Mouse (Mus musculus) lung, embryonic 15.5 days (tissue): ENCODE data around the gene Armc2. TPM values are rescaled to one million over a fixed set of nuclear protein-coding genes. Genes with fewer than 3 reads are reported as not detected.

Source experiments
- ATAC-seq: fragments of 200-750 bp; cut with Nextera tagmentation; 2 replicates; pipeline ENCODE4 v1.8.0; 2017; ENCODE audit warnings: moderate number of reproducible peaks, borderline replicate concordance; ENCODE audit not compliant: low FRiP score, low TSS enrichment; ENCODE audit errors: extremely low read depth
- H3K27ac ChIP-seq: fragments of 300-500 bp; sonication (generic); 2 replicates; pipeline ENCODE4 v1.5.1; 2015; ENCODE audit warnings: moderate library complexity, mild to moderate bottlenecking, inconsistent platforms
- H3K27me3 ChIP-seq: fragments of 300-500 bp; sonication (generic); 2 replicates; pipeline ENCODE4 v1.6.1; 2015; ENCODE audit warnings: inconsistent platforms
- H3K36me3 ChIP-seq: fragments of 300-500 bp; sonication (generic); 2 replicates; pipeline ENCODE4 v1.6.1; 2015; ENCODE audit warnings: inconsistent platforms
- H3K4me1 ChIP-seq: fragments of 300-500 bp; sonication (generic); 2 replicates; pipeline ENCODE4 v1.6.1; 2015; ENCODE audit warnings: inconsistent platforms
- H3K4me2 ChIP-seq: fragments of 300-500 bp; sonication (generic); 2 replicates; pipeline ENCODE4 v1.6.1; 2015; ENCODE audit warnings: inconsistent platforms, mild to moderate bottlenecking, moderate library complexity
- H3K4me3 ChIP-seq: fragments of 300-500 bp; sonication (generic); 2 replicates; pipeline ENCODE4 v1.5.1; 2015; ENCODE audit warnings: mild to moderate bottlenecking, inconsistent platforms
- H3K9ac ChIP-seq: fragments of 300-500 bp; sonication (generic); 2 replicates; pipeline ENCODE4 v1.6.1; 2015; ENCODE audit warnings: inconsistent platforms
- H3K9me3 ChIP-seq: fragments of 300-500 bp; sonication (generic); 2 replicates; pipeline ENCODE4 v1.6.1; 2016; ENCODE audit warnings: inconsistent platforms
- WGBS: fragments of 180-500 bp; shearing (Covaris S2); methylation state at CpG from one replicate; pipeline ENCODE4 v1.1.7; 2015; 5-methylcytosine and 5-hydroxymethylcytosine counted together
- polyA plus RNA-seq: library from polyadenylated mRNA; unstranded; fragments of >200 nt; fragmentation: Nextera tagmentation; extraction: Ambion mirVana; gene quantifications from 2 replicates; pipeline ENCODE4 v1.2.1, GENCODE M21; 2015

Armc2 gene
- polyA plus RNA-seq, 1 experiment from 2014 or later = 1.8 TPM

DNA sequence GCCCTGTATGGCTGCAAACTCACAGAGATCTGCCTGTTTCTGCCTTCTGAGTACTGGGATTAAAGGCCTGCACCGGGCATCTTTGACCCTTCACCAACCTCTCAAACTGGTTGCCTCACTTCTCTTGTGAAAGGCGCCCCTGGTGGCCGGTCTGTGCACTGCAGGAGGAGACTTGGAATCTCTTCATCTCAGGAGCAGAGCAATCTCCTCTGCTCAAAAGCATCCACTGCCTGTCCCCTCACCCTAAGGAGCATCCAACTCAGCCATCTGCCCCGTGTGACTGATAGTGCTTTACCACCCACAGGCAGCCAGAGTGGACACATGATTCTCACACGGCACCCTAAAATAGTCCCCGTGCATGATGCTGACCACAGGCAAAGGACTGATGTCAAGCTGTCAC lies 84.7 kb downstream of the Armc2 start:
- no peaks in the 10 kb centered on the region for H3K9me3 ChIP-seq
- ATAC-seq = no peak
- peaks cover 35% of the 10 kb centered on the region for H3K4me1 ChIP-seq
- H3K27ac ChIP-seq = no peak overlapping the region
- H3K4me3 ChIP-seq = no peak overlapping the region
- H3K27me3 ChIP-seq = no peaks in the 10 kb centered on the region
- H3K36me3 ChIP-seq = no peaks in the 10 kb centered on the region
- no peak overlapping the region for H3K9ac ChIP-seq
- no peak overlapping the region for H3K4me2 ChIP-seq
- 58% methylated on average over 6 of the region's 6 CpGs for WGBS

DNA sequence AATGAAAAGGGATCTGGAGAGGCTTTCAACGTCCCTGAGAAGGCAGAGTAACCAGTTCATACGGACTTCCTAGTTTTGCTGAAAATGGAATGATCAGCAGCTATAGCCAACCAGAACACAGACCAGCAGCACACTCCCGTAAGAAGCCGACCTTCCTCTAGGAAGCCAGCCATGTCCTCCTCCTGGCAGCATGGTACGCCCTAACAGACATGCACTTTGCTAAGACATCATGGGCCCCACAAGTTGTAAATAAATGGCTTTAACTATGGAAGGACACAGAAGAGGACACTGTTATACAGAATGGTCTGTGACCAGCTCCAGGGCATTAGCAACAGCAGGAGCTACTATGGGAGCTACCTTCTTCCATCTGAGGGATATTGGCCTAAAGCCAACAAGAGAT lies 85.3 kb downstream of the Armc2 start:
- Histone ChIP-seq H3K36me3 (no peaks in the 10 kb centered on the region), H3K4me3 (no peak overlapping the region), H3K27ac (no peak overlapping the region), H3K9ac (no peak overlapping the region), H3K4me1 (peaks cover 35% of the 10 kb centered on the region), H3K27me3 (no peaks in the 10 kb centered on the region), H3K4me2 (no peak overlapping the region), H3K9me3 (no peaks in the 10 kb centered on the region)
- WGBS = 78% methylated on average over 5 of the region's 5 CpGs
- no peak for ATAC-seq

GRCm38 (mm10) chr10:41931962-41932361 lies 86.3 kb downstream of the Armc2 start:
- WGBS = 72% methylated on average over 12 of the region's 12 CpGs
- ATAC-seq = no peak
- Histone ChIP-seq H3K4me1 (peaks cover 27% of the 10 kb centered on the region), H3K4me3 (no peak overlapping the region), H3K36me3 (no peaks in the 10 kb centered on the region), H3K27ac (no peak overlapping the region), H3K27me3 (no peaks in the 10 kb centered on the region), H3K4me2 (no peak overlapping the region), H3K9ac (no peak overlapping the region), H3K9me3 (no peaks in the 10 kb centered on the region)

- H3K4me1 ChIP-seq = peaks cover 18% of the 10 kb centered on the region
- no peak overlapping the region for H3K4me2 ChIP-seq
- no peak overlapping the region for H3K27ac ChIP-seq
- no peaks in the 10 kb centered on the region for H3K9me3 ChIP-seq
- no peak overlapping the region for H3K4me3 ChIP-seq
- H3K27me3 ChIP-seq = no peaks in the 10 kb centered on the region
- WGBS = 52% methylated on average over 4 of the region's 4 CpGs
- no peak for ATAC-seq
- H3K36me3 ChIP-seq = no peaks in the 10 kb centered on the region
- no peak overlapping the region for H3K9ac ChIP-seq
Observed at GRCm38 (mm10) chr10:41930966-41931365, 87.3 kb downstream of the Armc2 start.

- Histone ChIP-seq H3K27ac (no peak overlapping the region), H3K4me2 (no peak overlapping the region), H3K27me3 (no peaks in the 10 kb centered on the region), H3K4me1 (no peaks in the 10 kb centered on the region), H3K9ac (no peak overlapping the region), H3K9me3 (no peaks in the 10 kb centered on the region), H3K36me3 (no peaks in the 10 kb centered on the region), H3K4me3 (no peak overlapping the region)
- ATAC-seq = no peak
- WGBS = 89% methylated on average over 14 of the region's 14 CpGs
Observed at GRCm38 (mm10) chr10:41926726-41927125, 91.5 kb downstream of the Armc2 start.

GRCm38 (mm10) chr10:41912290-41912994 lies 105.8 kb downstream of the Armc2 start:
- no peak overlapping the region for H3K27ac ChIP-seq
- no peaks in the 10 kb centered on the region for H3K4me1 ChIP-seq
- H3K27me3 ChIP-seq = no peaks in the 10 kb centered on the region
- H3K4me3 ChIP-seq = no peak overlapping the region
- no peaks in the 10 kb centered on the region; the same call in 1 of the 2 replicates for H3K36me3 ChIP-seq
- ATAC-seq = no peak
- H3K4me2 ChIP-seq = no peak overlapping the region
- WGBS = 89% methylated on average over 8 of the region's 8 CpGs
- no peaks in the 10 kb centered on the region for H3K9me3 ChIP-seq
- H3K9ac ChIP-seq = no peak overlapping the region

DNA sequence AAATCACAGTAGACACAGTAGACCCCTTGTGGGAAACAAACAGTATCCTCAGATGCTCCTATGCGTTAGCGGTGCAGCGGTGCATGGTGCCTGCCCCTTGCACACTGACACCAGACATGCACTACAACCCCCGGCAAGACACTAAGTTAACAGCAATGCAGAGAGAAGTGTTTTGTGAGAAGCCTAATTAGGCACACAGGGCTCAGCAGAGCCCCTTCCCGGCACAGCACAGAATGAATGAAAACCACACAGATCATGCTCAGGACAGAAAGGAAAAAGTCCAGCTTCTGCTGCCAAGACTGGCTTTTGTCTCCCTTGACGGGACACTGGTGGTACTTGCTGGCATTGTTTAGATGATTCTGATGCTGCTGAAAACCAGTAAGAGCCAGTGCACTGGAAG lies 109.3 kb downstream of the Armc2 start:
- Histone ChIP-seq H3K36me3 (peaks cover 9% of the 10 kb centered on the region), H3K4me3 (no peak overlapping the region), H3K27ac (no peak overlapping the region), H3K4me2 (no peak overlapping the region), H3K9ac (no peak overlapping the region), H3K27me3 (no peaks in the 10 kb centered on the region), H3K9me3 (no peaks in the 10 kb centered on the region), H3K4me1 (no peaks in the 10 kb centered on the region)
- 82% methylated on average over 6 of the region's 6 CpGs for WGBS
- ATAC-seq = no peak

- no peak for ATAC-seq
- WGBS = 85% methylated on average over 4 of the region's 4 CpGs
- no peak overlapping the region for H3K4me3 ChIP-seq
- H3K27me3 ChIP-seq = no peaks in the 10 kb centered on the region
- no peaks in the 10 kb centered on the region for H3K9me3 ChIP-seq
- H3K4me1 ChIP-seq = no peaks in the 10 kb centered on the region
- no peak overlapping the region for H3K27ac ChIP-seq
- H3K36me3 ChIP-seq = peaks cover 15% of the 10 kb centered on the region
- no peak overlapping the region for H3K9ac ChIP-seq
- no peak overlapping the region for H3K4me2 ChIP-seq
Observed at GRCm38 (mm10) chr10:41907950-41908349, 110.3 kb downstream of the Armc2 start.

DNA sequence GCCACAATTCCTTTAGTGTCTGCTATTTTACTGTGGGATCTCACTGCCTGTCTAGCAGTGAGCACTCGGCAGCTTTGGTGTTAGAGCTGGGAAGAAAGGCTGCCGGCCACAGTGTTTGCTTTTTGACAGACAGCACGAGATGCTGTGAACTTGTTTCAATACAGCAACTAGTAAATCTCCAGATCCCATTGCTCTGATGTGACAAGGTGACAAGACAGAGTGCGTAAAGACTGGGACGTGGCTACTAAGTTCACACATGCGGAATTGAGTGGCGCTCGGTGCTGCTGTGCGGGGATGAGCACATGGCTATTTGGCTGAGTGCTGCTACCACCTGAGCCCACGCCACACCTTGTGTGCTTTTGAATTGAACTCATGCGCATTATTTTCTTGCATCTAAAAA lies 110.8 kb downstream of the Armc2 start:
- Histone ChIP-seq H3K36me3 (peaks cover 19% of the 10 kb centered on the region), H3K4me3 (no peak overlapping the region), H3K9ac (no peak overlapping the region), H3K4me1 (no peaks in the 10 kb centered on the region), H3K27me3 (no peaks in the 10 kb centered on the region), H3K27ac (no peak overlapping the region), H3K9me3 (no peaks in the 10 kb centered on the region), H3K4me2 (no peak overlapping the region)
- 78% methylated on average over 11 of the region's 11 CpGs for WGBS
- no peak for ATAC-seq

DNA sequence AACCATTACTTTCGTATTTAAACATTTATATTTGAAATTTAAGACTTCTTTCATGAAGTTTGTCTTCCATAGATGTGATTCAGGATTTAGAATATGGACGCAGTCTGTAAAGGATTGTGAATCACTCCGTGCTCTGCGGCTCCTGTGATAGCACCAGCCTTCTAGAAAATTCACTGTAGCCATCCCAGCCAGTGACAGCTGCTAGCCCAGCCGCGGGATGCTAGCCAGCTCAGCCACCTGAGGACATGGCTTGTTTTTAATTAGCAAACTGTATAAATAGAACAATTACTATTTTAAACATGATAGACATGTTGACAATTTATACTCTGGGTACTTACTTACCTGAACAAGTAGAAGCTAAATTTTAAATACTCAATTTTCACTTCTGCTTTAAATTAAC lies 116.4 kb downstream of the Armc2 start:
- Histone ChIP-seq H3K36me3 (peaks cover 33% of the 10 kb centered on the region), H3K27ac (no peak overlapping the region), H3K9ac (no peak overlapping the region), H3K9me3 (no peaks in the 10 kb centered on the region), H3K4me2 (no peak overlapping the region), H3K27me3 (no peaks in the 10 kb centered on the region), H3K4me1 (no peaks in the 10 kb centered on the region), H3K4me3 (no peak overlapping the region)
- WGBS = 94% methylated on average over 6 of the region's 6 CpGs
- ATAC-seq = no peak

DNA sequence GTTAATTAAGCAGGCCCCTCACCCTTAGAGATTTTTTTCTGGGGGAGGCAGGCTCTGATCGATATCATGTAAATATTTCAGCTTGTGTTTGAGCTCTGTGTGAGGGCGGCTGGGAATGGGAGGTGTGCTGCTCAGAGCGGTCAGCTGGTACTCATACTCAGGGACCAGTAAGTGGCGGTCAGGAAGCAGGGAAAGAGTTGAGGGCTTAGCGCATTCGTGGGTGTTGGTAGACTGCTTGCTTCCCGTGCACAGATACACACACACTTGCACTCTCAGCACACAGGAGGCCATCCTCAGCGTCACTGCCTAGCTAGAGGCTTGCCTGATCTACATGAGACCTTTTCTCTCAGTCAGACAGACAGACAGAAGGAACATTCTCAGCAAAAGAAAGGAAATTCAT lies 116.8 kb downstream of the Armc2 start:
- H3K27me3 ChIP-seq = no peaks in the 10 kb centered on the region
- 72% methylated on average over 8 of the region's 8 CpGs for WGBS
- no peak overlapping the region for H3K4me3 ChIP-seq
- H3K9ac ChIP-seq = no peak overlapping the region
- peaks cover 31% of the 10 kb centered on the region for H3K36me3 ChIP-seq
- ATAC-seq = no peak
- H3K9me3 ChIP-seq = no peaks in the 10 kb centered on the region
- no peak overlapping the region for H3K27ac ChIP-seq
- no peaks in the 10 kb centered on the region for H3K4me1 ChIP-seq
- H3K4me2 ChIP-seq = no peak overlapping the region

DNA sequence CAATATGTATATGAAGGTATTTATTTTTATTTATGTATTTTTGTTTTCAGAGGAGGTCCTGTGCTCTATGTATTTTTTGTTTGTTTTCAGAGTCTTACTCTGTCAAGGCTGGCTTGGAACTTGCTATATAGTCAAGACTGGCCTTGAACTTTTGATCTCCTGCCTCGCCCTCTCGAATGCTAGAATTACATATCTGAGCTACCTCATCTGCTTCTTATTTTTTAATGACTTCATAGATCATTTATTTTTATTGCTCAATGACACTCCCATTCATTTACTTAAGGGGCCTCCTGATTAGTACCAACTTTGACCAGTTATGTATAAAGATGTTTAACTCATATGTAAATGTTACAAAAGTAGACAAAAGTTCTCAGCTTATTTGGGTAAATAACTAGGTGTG lies 121.4 kb downstream of the Armc2 start:
- 84% methylated on average over 2 of the region's 2 CpGs for WGBS
- peaks cover 14% of the 10 kb centered on the region for H3K4me1 ChIP-seq

DNA sequence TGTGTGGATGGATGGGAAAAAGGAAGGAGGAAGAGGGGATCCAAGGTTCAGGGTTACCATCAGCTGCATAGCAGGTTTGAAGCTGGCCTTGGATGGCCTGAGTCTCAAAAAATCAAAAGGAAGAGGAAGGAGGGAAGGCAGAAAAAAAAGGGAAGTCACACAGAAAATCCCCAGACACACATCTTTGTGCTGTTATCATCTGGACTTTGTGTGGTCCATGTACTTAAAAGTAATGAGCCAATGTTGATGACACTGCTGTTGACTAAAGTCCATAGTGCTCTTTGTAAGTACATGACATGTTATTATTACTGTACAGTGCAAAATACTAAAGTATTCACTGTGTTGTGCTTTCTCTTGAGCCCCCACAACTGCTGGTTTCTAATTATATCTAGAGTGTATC lies 121.8 kb downstream of the Armc2 start:
- H3K9me3 ChIP-seq = no peaks in the 10 kb centered on the region
- H3K9ac ChIP-seq = no peak overlapping the region
- no peak overlapping the region for H3K4me2 ChIP-seq
- no peaks in the 10 kb centered on the region for H3K27me3 ChIP-seq
- H3K4me3 ChIP-seq = no peak overlapping the region
- no peak overlapping the region for H3K27ac ChIP-seq
- H3K36me3 ChIP-seq = peaks cover 13% of the 10 kb centered on the region
- ATAC-seq = no peak
- H3K4me1 ChIP-seq = peaks cover 14% of the 10 kb centered on the region

More for the DNA sequence above, 121.4 kb downstream of the Armc2 start:
- ATAC-seq = no peak
- no peaks in the 10 kb centered on the region for H3K27me3 ChIP-seq
- peaks cover 13% of the 10 kb centered on the region for H3K36me3 ChIP-seq
- H3K4me3 ChIP-seq = no peak overlapping the region
- no peaks in the 10 kb centered on the region for H3K9me3 ChIP-seq
- no peak overlapping the region for H3K27ac ChIP-seq
- no peak overlapping the region for H3K4me2 ChIP-seq
- no peak overlapping the region for H3K9ac ChIP-seq
